Mouse (Mus musculus): ENCODE data around the gene Snx7. TPM values are rescaled to one million over a fixed set of nuclear protein-coding genes. Genes with fewer than 3 reads are reported as not detected.
A peak's percentile ranks its signal among the peaks of the same experiment; 100 is the strongest.

The Snx7 gene
- polyA plus RNA-seq, 1 experiment = 28.3 TPM

DNA sequence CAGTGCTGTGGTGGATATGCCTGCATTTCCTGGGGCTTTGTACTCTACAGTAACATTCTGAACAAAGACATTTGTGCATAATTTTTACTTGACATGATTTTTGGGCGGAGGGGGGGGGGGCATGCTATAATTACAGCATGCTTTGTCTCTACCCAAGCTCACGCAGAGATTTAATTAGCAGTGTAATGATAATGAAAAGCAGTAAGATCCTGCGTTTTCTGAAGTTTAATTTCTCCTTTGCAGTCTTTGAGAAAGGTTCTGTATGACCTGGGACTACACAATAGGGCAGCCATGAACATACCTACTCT is 16.7 kb downstream of the Snx7 start:
- Histone ChIP-seq H3K36me3 (ENCODE audit: control insufficient read depth, insufficient read depth) (no peaks in the 10 kb centered on the region), H3ac (ENCODE audit: control insufficient read depth, insufficient read length) (no peak overlapping the region), H3K4me3 (no peak overlapping the region), H3K79me2 (ENCODE audit: control insufficient read depth, insufficient read depth) (peaks cover 23% of the 10 kb centered on the region), H3K27me3 (ENCODE audit: control insufficient read depth, insufficient read depth, insufficient read length) (no peaks in the 10 kb centered on the region), H3K4me2 (ENCODE audit: low read depth) (no peak overlapping the region)
- TF ChIP-seq TCF3 (IDR thresholded peaks at IDR 0.05; ENCODE audit: insufficient read length, low read depth) (no peak), SRF (IDR thresholded peaks at IDR 0.05; ENCODE audit: control insufficient read depth, insufficient read length, low read depth) (no peak), CEBPB (IDR thresholded peaks at IDR 0.05; ENCODE audit: insufficient read depth, poor library complexity, severe bottlenecking) (no peak), MYOG (IDR thresholded peaks at IDR 0.05; ENCODE audit: control insufficient read depth in 1 of 3, insufficient read depth in 1 of 3, insufficient read length in 2 of 3, low read depth in 2 of 3) (no peak), E2F4 (IDR thresholded peaks at IDR 0.05; ENCODE audit: insufficient read depth) (no peak), POLR2AphosphoS2 (IDR thresholded peaks at IDR 0.05; ENCODE audit: insufficient read length, low read depth) (no peak), MYOD1 (IDR thresholded peaks at IDR 0.05; ENCODE audit: control insufficient read depth in 1 of 3, insufficient read length in 2 of 3, low read depth in 2 of 3) (no peak), REST (IDR thresholded peaks at IDR 0.05; ENCODE audit: insufficient read depth, insufficient read length) (no peak), MAX (IDR thresholded peaks at IDR 0.05; ENCODE audit: low read depth) (no peak), POLR2A (IDR thresholded peaks at IDR 0.05; ENCODE audit: insufficient read length, low read depth) (no peak)

DNA sequence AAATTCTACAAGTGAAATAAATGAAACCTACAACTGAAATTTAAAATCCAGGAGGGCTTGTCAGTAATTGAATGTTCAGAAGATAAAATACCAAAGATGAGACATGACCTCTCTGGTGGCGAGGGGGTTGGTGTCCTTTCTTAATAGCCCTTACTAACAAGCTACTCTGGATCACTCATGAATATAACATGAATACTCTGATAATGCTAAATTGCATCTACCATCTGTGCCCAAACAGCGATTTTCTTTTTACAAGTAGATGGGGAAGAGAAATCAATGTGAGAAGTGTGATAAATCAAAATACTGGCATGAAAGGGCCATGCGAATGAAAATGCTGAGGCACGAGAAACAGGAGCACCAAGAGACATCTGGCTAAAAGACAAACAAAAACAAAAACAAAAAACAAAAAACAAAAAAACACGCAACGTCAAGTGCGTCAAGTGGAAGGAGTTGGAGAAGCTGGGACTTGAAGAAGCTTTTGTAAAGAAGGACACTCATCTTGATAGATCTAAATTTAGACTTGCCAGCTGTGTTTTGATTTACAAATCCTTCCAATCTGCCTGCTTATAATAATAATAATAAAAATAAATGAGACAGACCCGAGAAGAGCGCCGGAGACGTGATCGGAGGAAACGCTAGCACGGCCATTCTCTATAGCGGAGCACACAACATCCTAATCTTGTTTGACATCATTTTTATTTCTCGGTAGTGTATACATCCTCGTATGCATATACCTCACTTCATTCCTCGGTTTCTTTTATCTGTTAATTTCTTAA is 17.3 kb downstream of the Snx7 start:
- H3K36me3 ChIP-seq (ENCODE audit: control insufficient read depth, insufficient read depth) = no peaks in the 10 kb centered on the region
- H3ac ChIP-seq (ENCODE audit: control insufficient read depth, insufficient read length) = no peak overlapping the region
- H3K4me2 ChIP-seq (ENCODE audit: low read depth) = no peak overlapping the region
- TF ChIP-seq E2F4 (IDR thresholded peaks at IDR 0.05; ENCODE audit: insufficient read depth) (no peak), USF1 (IDR thresholded peaks at IDR 0.05; ENCODE audit: low read depth) (no peak), MAX (IDR thresholded peaks at IDR 0.05; ENCODE audit: low read depth) (no peak), SRF (IDR thresholded peaks at IDR 0.05; ENCODE audit: control insufficient read depth, insufficient read length, low read depth) (no peak), CEBPB (IDR thresholded peaks at IDR 0.05; ENCODE audit: insufficient read depth, poor library complexity, severe bottlenecking) (no peak), MYOG (IDR thresholded peaks at IDR 0.05; ENCODE audit: control insufficient read depth in 1 of 3, insufficient read depth in 1 of 3, insufficient read length in 2 of 3, low read depth in 2 of 3) (no peak), POLR2A (IDR thresholded peaks at IDR 0.05; ENCODE audit: insufficient read length, low read depth) (no peak), REST (IDR thresholded peaks at IDR 0.05; ENCODE audit: insufficient read depth, insufficient read length) (no peak), TCF12 (IDR thresholded peaks at IDR 0.05; ENCODE audit: insufficient read depth, poor library complexity, severe bottlenecking) (no peak), MYOD1 (IDR thresholded peaks at IDR 0.05; ENCODE audit: control insufficient read depth in 1 of 3, insufficient read length in 2 of 3, low read depth in 2 of 3) (no peak), POLR2AphosphoS2 (IDR thresholded peaks at IDR 0.05; ENCODE audit: insufficient read length, low read depth) (no peak), TCF3 (IDR thresholded peaks at IDR 0.05; ENCODE audit: insufficient read length, low read depth) (no peak)
- H3K27me3 ChIP-seq (ENCODE audit: control insufficient read depth, insufficient read depth, insufficient read length) = no peaks in the 10 kb centered on the region
- no peak overlapping the region for H3K4me3 ChIP-seq
- peaks cover 20% of the 10 kb centered on the region for H3K79me2 ChIP-seq (ENCODE audit: control insufficient read depth, insufficient read depth)

DNA sequence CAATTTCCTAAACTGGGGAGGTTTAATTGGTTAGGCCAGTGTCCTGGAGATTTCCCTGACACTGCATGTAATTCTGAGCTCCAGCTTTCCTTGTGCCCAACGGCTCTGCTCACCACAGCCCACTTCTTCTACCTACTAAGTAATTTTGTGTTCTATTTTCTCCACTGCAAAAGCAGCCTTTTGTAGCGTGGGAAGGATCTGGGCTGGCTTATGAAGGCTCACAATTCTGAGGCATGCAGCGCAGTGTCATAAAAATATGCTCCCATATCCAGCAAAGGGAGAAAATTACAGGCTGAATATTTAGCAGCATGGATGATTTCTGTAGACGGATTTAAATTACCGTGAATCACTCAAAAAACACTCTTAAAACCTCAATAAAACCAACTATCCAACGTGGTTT is 19.9 kb downstream of the Snx7 start:
- H3K4me3 ChIP-seq = no peak overlapping the region
- H3K4me2 ChIP-seq (ENCODE audit: low read depth) = peak overlapping the region; percentile 74
- no peak for TF ChIP-seq POLR2A (IDR thresholded peaks at IDR 0.05; ENCODE audit: insufficient read length, low read depth)
- no peak for TF ChIP-seq MYOG (IDR thresholded peaks at IDR 0.05; ENCODE audit: control insufficient read depth in 1 of 3, insufficient read depth in 1 of 3, insufficient read length in 2 of 3, low read depth in 2 of 3)
- TF ChIP-seq REST (IDR thresholded peaks at IDR 0.05; ENCODE audit: insufficient read depth, insufficient read length) = no peak
- no peak for TF ChIP-seq E2F4 (IDR thresholded peaks at IDR 0.05; ENCODE audit: insufficient read depth)
- no peak for TF ChIP-seq MYOD1 (IDR thresholded peaks at IDR 0.05; ENCODE audit: control insufficient read depth in 1 of 3, insufficient read length in 2 of 3, low read depth in 2 of 3)
- no peak for TF ChIP-seq SRF (IDR thresholded peaks at IDR 0.05; ENCODE audit: control insufficient read depth, insufficient read length, low read depth)
- no peak for TF ChIP-seq POLR2AphosphoS2 (IDR thresholded peaks at IDR 0.05; ENCODE audit: insufficient read length, low read depth)
- no peak for TF ChIP-seq TCF3 (IDR thresholded peaks at IDR 0.05; ENCODE audit: insufficient read length, low read depth)
- TF ChIP-seq TCF12 (IDR thresholded peaks at IDR 0.05; ENCODE audit: insufficient read depth, poor library complexity, severe bottlenecking) = no peak
- H3K27me3 ChIP-seq (ENCODE audit: control insufficient read depth, insufficient read depth, insufficient read length) = no peaks in the 10 kb centered on the region
- peaks cover 6% of the 10 kb centered on the region for H3K36me3 ChIP-seq (ENCODE audit: control insufficient read depth, insufficient read depth)
- H3K79me2 ChIP-seq (ENCODE audit: control insufficient read depth, insufficient read depth) = peaks cover 12% of the 10 kb centered on the region
- H3ac ChIP-seq (ENCODE audit: control insufficient read depth, insufficient read length) = no peak overlapping the region

DNA sequence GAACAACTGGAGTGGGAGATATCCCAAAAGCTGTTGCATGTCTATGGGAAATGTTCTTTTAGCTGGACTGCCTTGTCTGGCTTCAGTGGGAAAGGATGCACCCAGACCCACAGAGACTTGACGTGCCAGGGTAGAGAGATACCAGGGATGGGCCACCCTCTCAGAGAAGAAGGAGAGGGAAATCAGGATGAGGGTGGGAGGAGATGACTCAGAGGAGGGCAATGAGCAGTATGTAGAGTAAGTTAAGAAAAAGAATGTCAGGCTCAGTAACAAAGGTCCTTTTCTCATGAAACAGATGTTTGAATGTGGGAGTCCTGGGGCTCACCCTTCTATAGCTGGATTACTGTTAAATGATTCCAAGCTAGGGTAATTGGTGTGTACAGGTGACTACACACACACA is 26.1 kb downstream of the Snx7 start:
- peaks cover 5% of the 10 kb centered on the region for H3K79me2 ChIP-seq (ENCODE audit: control insufficient read depth, insufficient read depth)

More for the DNA sequence above, 26.1 kb downstream of the Snx7 start:
- peaks cover 6% of the 10 kb centered on the region for H3K36me3 ChIP-seq (ENCODE audit: control insufficient read depth, insufficient read depth)
- no peak overlapping the region for H3ac ChIP-seq (ENCODE audit: control insufficient read depth, insufficient read length)
- H3K4me2 ChIP-seq (ENCODE audit: low read depth) = no peak overlapping the region
- TF ChIP-seq REST (IDR thresholded peaks at IDR 0.05; ENCODE audit: insufficient read depth, insufficient read length) (no peak), MYOG (IDR thresholded peaks at IDR 0.05; ENCODE audit: control insufficient read depth in 1 of 3, insufficient read depth in 1 of 3, insufficient read length in 2 of 3, low read depth in 2 of 3) (no peak), MYOD1 (IDR thresholded peaks at IDR 0.05; ENCODE audit: control insufficient read depth in 1 of 3, insufficient read length in 2 of 3, low read depth in 2 of 3) (no peak), TCF12 (IDR thresholded peaks at IDR 0.05; ENCODE audit: insufficient read depth, poor library complexity, severe bottlenecking) (no peak), CEBPB (IDR thresholded peaks at IDR 0.05; ENCODE audit: insufficient read depth, poor library complexity, severe bottlenecking) (no peak), TCF3 (IDR thresholded peaks at IDR 0.05; ENCODE audit: insufficient read length, low read depth) (no peak), POLR2AphosphoS2 (IDR thresholded peaks at IDR 0.05; ENCODE audit: insufficient read length, low read depth) (no peak), E2F4 (IDR thresholded peaks at IDR 0.05; ENCODE audit: insufficient read depth) (no peak), POLR2A (IDR thresholded peaks at IDR 0.05; ENCODE audit: insufficient read length, low read depth) (no peak), SRF (IDR thresholded peaks at IDR 0.05; ENCODE audit: control insufficient read depth, insufficient read length, low read depth) (no peak), MAX (IDR thresholded peaks at IDR 0.05; ENCODE audit: low read depth) (no peak), USF1 (IDR thresholded peaks at IDR 0.05; ENCODE audit: low read depth) (no peak)
- no peaks in the 10 kb centered on the region for H3K27me3 ChIP-seq (ENCODE audit: control insufficient read depth, insufficient read depth, insufficient read length)
- H3K4me3 ChIP-seq = no peak overlapping the region
